ENCODE assay signal across 26 mouse cellular contexts in genomic region chr4:104596936-104597335, GRCm38 (mm10).
A peak's percentile ranks its signal among the peaks of the same experiment; 100 is the strongest.
DNase-seq lines count a peak whose midpoint lies in the region; ATAC-seq lines count a peak whose summit lies in the region.
"Had no signal": no experiment of that assay in that cellular context is flagged by ENCODE, and none has a peak within 500 bp of the region (broad histone marks: within the 10 kb centered on the region; RNA-seq: fewer than 3 reads in every experiment).

No protein-coding gene starts in this region.

- peak overlapping the region; percentile 23 for H3K27ac ChIP-seq in lung, embryonic 16.5 days (ENCODE audit: low read length)
- H3K27ac ChIP-seq: embryonic facial prominence, embryonic 10.5 days; embryonic facial prominence, embryonic 13.5 days; forebrain, embryonic 12.5 days; forebrain, embryonic 15.5 days; gastrocnemius, adult 2 months; heart, embryonic 13.5 days; hindbrain, embryonic 14.5 days; hindbrain, postnatal 0 days had no signal

- H3K27me3 ChIP-seq in lung, embryonic 16.5 days (ENCODE audit: control insufficient read depth, insufficient read depth, low read depth, low read length), result no peaks in the 10 kb centered on the region
- H3K27me3 ChIP-seq: forebrain, embryonic 12.5 days; forebrain, embryonic 15.5 days; heart, embryonic 13.5 days had no signal

- H3K9ac ChIP-seq in lung, embryonic 16.5 days (ENCODE audit: low read length), result no peak overlapping the region
- H3K9ac ChIP-seq: embryonic facial prominence, embryonic 13.5 days; forebrain, embryonic 12.5 days; forebrain, embryonic 15.5 days; heart, embryonic 13.5 days; hindbrain, embryonic 14.5 days had no signal

- ATAC-seq in lung, embryonic 16.5 days (ENCODE audit: low read depth), result no peak
- ATAC-seq: CD4-positive, CD25-positive, alpha-beta regulatory T cell, adult 4 months; forebrain, embryonic 15.5 days; hindbrain, postnatal 0 days had no signal

- peak; percentile 28 for DNase-seq in layer of hippocampus, adult 9-11 months
- DNase-seq in layer of hippocampus, adult 8-10 months (ENCODE audit: low spot score in 2 of 2), result no peak
- DNase-seq in lung, postnatal 14 days, result no peak
- DNase-seq in brain, adult 2 months (ENCODE audit: low read depth, low spot score), result peak; percentile 74
- DNase-seq in thymus, adult 18-20 months, result no peak
- DNase-seq: adrenal gland, adult 2 months; adrenal gland, postnatal 14 days; cerebellum, adult 11-12 months; cerebellum, adult 8-10 months; cerebellum, postnatal 36 days; embryo, embryonic 11 days; gastrocnemius, adult 2 months; gastrocnemius, postnatal 14 days; heart, adult 11 months; heart, postnatal 14 days; heart, postnatal 4 days had no signal

- H3K36me3 ChIP-seq in lung, embryonic 16.5 days (ENCODE audit: control insufficient read depth, insufficient read depth, low read length), result no peaks in the 10 kb centered on the region
- H3K36me3 ChIP-seq: embryonic facial prominence, embryonic 10.5 days; embryonic facial prominence, embryonic 13.5 days; forebrain, embryonic 12.5 days; forebrain, embryonic 15.5 days; heart, embryonic 13.5 days had no signal

- 89% methylated on average over 7 of the region's 7 CpGs for WGBS in lung, embryonic 16.5 days

- H3K4me3 ChIP-seq in lung, embryonic 16.5 days (ENCODE audit: low read length), result no peak overlapping the region
- H3K4me3 ChIP-seq: embryonic facial prominence, embryonic 10.5 days; embryonic facial prominence, embryonic 13.5 days; erythroblast, embryonic 14.5 days; forebrain, embryonic 12.5 days; forebrain, embryonic 15.5 days; gastrocnemius, adult 2 months; heart, embryonic 13.5 days had no signal

- no peaks in the 10 kb centered on the region for H3K9me3 ChIP-seq in lung, embryonic 16.5 days (ENCODE audit: control insufficient read depth, low read length)
- H3K9me3 ChIP-seq: embryonic facial prominence, embryonic 10.5 days; embryonic facial prominence, embryonic 13.5 days; forebrain, embryonic 12.5 days; forebrain, embryonic 15.5 days; heart, embryonic 13.5 days had no signal

- H3K4me2 ChIP-seq in lung, embryonic 16.5 days (ENCODE audit: low read depth, low read length), result no peak overlapping the region
- H3K4me2 ChIP-seq: embryonic facial prominence, embryonic 13.5 days; forebrain, embryonic 12.5 days; forebrain, embryonic 15.5 days; heart, embryonic 13.5 days; hindbrain, embryonic 14.5 days had no signal

- peaks cover 2% of the 10 kb centered on the region; the same call in 1 of the 2 replicates for H3K4me1 ChIP-seq in lung, embryonic 16.5 days (replicated peaks; ENCODE audit: control insufficient read depth, insufficient read depth, low read length)

Comparison
In these comparisons a context has a peak if more than half of its experiments do, and no peak if none do; other contexts are left out.
1. DNase-seq: peak in layer of hippocampus, adult 9-11 months (single experiment) and brain, adult 2 months (single experiment); none in layer of hippocampus, adult 8-10 months (0 of 2), lung, postnatal 14 days (single experiment) and thymus, adult 18-20 months (0 of 2).